Mouse (Mus musculus) gastrocnemius, adult 18-20 months (tissue): Measurements from ENCODE around the gene Plekhh1. TPM values are rescaled to one million over a fixed set of nuclear protein-coding genes. Genes with fewer than 3 reads are reported as not detected.
A peak's percentile ranks its signal among the peaks of the same experiment; 100 is the strongest.

Source experiments
- DNase-seq: peaks from one replicate; pipeline ENCODE4 v3.0.0; 2021; ENCODE audit warnings: low spot score
- long read RNA-seq, 2 experiments: library from polyadenylated mRNA; stranded (forward); transcript quantifications; one replicate each; pipeline ENCODE4 v2.0.0; 2021
- total RNA-seq, 2 experiments: library from RNA; stranded (reverse); gene quantifications; 2 replicates each; pipeline ENCODE4 v1.2.3; 2021

Plekhh1 gene
- 1 to 10 TPM in 1 of 2 experiments, under 1 TPM in 1; 0.71 to 1.0 TPM for total RNA-seq
- long read RNA-seq, experiment 1, partial matches to known transcripts: 1 of 1 reads
- long read RNA-seq, experiment 1, other reads (novel, unspliced or antisense): 0 of 1 reads
- long read RNA-seq, experiment 2, full-length matches to known transcripts: 1 of 1 reads
- long read RNA-seq, experiment 2, partial matches to known transcripts: 0 of 1 reads
- long read RNA-seq, experiment 2, other reads (novel, unspliced or antisense): 0 of 1 reads

GRCm38 (mm10) chr12:79028911-79029861 lies at the start of gene Plekhh1:
Plekhh1 (plus strand) TSS chr12:79029163.
- DNase-seq: no peak

GRCm38 (mm10) chr12:78980683-78981091 lies 48.3 kb upstream of the Plekhh1 start:
- DNase-seq: peak; percentile 29

GRCm38 (mm10) chr12:78981131-78981530 lies 47.8 kb upstream of the Plekhh1 start:
- no peak for DNase-seq

GRCm38 (mm10) chr12:78981938-78982825 lies 46.8 kb upstream of the Plekhh1 start:
- peak; percentile 50 for DNase-seq

DNA sequence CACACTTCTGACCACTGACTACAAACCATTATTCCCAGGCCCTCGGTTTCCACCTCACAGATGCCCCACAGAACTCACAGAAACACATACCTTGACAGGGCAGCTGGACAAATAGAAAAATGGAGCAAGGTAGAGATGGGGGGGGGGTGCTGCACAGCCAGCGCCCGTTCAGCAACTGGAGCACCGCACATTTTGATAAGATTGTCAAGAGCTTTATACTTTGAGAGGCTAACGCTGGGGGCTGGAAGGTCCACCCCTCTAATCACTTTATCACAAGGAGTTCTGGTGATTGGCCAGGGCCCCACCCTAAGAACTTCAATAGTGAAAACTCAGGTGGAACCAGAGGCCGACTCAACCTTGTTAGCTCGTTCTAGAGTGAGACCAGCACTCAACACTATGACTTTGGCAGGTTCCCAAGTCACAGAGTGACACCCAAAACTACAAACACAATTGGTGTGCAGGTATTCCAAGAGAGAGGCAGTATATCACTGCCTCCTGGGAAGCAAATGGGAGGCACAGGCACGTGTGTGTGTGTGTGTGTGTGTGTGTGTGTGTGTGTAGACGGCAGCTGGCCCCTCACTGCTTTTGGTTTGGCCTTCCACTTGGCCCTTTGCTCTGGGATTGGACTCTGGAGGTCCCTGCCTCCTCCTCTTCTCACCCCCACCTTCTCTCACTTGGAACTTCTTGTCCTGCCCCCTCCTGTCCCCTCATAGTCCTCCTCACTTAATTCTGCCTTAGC lies 45.5 kb upstream of the Plekhh1 start:
- DNase-seq: no peak

DNA sequence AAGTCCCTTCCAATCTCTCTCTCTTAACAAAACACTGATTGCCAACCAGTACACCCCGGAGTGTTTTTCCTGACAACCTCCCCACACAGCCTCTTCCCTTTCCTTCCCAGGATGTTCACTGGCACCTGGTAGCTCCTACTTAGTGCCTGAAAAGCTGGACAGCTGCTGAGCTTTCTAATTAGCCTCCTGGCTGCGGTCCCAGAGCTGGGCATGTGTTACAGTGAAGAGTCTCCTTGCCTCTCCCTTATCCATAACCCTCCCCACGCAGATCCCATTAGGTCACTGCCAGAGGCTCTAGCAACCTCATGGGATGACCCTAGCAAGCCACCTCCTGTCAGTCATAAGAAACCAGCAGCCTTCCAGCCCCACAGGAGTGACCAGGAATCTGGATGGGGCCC lies 44.9 kb upstream of the Plekhh1 start:
- peak; percentile 88 for DNase-seq

GRCm38 (mm10) chr12:78987581-78988081 lies 41.3 kb upstream of the Plekhh1 start:
- peak; percentile 31 for DNase-seq

DNA sequence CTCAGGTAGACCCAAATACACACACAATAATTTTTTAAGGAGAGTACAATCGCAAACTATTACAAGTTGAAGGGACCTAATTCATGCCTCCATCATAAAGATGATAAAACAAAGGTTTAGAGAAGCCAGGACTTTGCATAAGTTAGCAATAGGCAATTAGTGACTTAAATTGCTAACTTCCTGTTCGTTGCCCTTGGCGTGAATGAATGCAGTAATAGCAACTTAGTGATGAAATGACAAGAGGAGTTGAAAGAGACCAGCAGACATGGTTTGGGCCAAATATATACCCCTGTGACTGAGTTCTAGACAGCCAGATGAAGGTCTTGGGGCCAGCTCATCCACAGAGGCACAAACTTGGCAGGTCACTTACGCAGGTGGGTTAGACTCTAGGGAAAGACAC lies 32.7 kb upstream of the Plekhh1 start:
- DNase-seq: no peak

GRCm38 (mm10) chr12:78996711-78997110 lies 32.3 kb upstream of the Plekhh1 start:
- DNase-seq: no peak

- no peak for DNase-seq
These were observed 26.6 kb upstream of the Plekhh1 start for GRCm38 (mm10) chr12:79002406-79002805.

DNA sequence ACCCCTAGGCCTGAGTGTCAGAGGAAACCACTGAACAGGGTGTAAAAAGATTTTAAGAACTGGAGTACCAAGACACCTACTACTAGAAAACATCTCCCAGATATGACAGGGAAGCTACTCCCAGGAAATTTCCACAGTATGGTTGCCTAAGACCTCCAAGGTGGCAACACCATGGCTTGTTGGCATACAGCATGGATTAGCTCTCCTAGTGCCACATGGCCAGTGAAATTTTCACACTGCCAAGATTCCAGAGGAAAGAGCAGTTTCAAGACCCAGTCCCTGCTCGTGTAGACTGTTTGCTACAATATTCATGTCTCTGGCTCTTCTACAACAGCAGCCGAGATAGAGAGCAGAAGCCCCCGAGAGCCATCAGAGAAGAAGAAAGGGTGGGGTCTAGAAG lies 26.0 kb upstream of the Plekhh1 start:
- no peak for DNase-seq

- DNase-seq: no peak
These were observed 23.5 kb upstream of the Plekhh1 start for GRCm38 (mm10) chr12:79005456-79005855.

- no peak for DNase-seq
These were observed 22.9 kb upstream of the Plekhh1 start for GRCm38 (mm10) chr12:79006076-79006475.

DNA sequence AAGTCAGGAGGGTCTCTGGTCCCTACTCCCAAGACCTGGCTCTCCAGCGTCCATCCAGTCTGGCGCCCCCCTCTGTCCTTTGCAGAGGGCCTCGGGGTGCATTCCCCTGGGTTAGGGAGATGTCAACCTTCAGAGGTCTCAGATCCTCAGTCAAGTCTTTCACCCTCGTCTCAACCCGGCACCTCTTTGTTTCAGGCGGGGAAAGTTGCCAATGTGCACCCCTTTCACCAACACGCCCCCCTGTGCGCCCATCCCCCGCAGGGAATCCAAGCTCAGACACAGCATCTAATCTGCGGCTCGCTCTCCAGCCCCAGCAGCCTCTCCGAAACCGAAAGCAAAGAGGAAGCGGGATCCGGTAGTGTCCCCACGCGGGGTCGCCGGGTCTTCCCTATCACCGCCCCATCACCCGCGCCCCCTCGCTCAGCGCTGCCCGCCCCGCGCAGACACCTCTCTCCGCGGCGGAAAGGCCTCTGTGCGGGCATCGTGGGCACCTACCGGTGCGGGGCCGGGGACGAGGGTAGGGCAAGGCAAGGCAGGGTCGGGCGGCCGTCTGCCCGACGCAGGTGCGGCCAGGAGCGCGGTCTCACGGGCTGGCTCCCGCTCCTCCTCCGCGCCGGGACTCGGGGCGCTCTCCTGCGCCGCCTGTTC lies 22.4 kb upstream of the Plekhh1 start:
- DNase-seq: peak; percentile 28

- peak; percentile 13 for DNase-seq
These were observed 21.7 kb upstream of the Plekhh1 start, which contains the start of gene Tmem229b for GRCm38 (mm10) chr12:79007126-79007753. Tmem229b (minus strand) TSS chr12:79007627.

GRCm38 (mm10) chr12:79010569-79010968 lies 18.4 kb upstream of the Plekhh1 start:
- no peak for DNase-seq

GRCm38 (mm10) chr12:79016109-79016508 lies 12.9 kb upstream of the Plekhh1 start:
- no peak for DNase-seq

GRCm38 (mm10) chr12:79017994-79018399 lies 11.0 kb upstream of the Plekhh1 start:
- DNase-seq: no peak

GRCm38 (mm10) chr12:79021902-79022301 lies 7.1 kb upstream of the Plekhh1 start:
- no peak for DNase-seq

DNA sequence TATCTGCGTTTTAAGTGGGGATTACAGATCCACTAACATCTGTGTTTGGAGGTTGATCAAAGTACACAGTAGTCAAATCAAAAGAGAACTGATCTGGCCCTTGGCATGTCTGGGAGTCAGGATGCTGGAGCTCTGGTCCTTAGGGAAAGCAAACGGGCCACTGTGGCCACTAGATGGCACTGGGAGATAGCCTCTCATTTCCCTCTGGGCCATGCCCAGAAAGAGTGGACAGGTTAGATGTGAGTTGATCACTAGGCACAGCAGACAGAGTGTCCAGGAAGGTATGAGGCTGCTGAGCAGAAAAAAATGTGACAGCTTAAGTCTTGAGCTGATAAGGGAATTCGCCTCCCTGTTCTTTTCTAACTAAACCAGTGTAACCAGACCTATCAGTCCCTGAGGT lies 6.1 kb upstream of the Plekhh1 start:
- DNase-seq: peak; percentile 78
